Mouse (Mus musculus) heart, adult 2 months (tissue): ENCODE data around the gene Ttc7. TPM values are rescaled to one million over a fixed set of nuclear protein-coding genes. Genes with fewer than 3 reads are reported as not detected.

Experiments
- DNase-seq, 2 experiments: peaks; one replicate each; pipeline ENCODE4 v3.0.0; 2021
- H3K27ac ChIP-seq: fragments of 200-600 bp; 2 replicates; pipeline ENCODE4 v1.8.1; 2022
- H3K27me3 ChIP-seq: fragments of 200-500 bp; 2 replicates; pipeline ENCODE4 v1.6.1; 2012; ENCODE audit warnings: mild to moderate bottlenecking, low read length, inconsistent platforms, mixed read lengths; ENCODE audit not compliant: control insufficient read depth, insufficient read depth
- H3K36me3 ChIP-seq: fragments of 200-500 bp; 2 replicates; pipeline ENCODE4 v1.6.1; 2012; ENCODE audit warnings: low read length, inconsistent platforms; ENCODE audit not compliant: control insufficient read depth, insufficient read depth
- H3K4me1 ChIP-seq: fragments of 200-500 bp; 2 replicates; pipeline ENCODE4 v1.6.1; 2011; ENCODE audit warnings: low read length; ENCODE audit not compliant: control insufficient read depth, insufficient read depth
- H3K4me3 ChIP-seq: fragments of 200-600 bp; 2 replicates; pipeline ENCODE4 v1.8.1; 2022
- H3K79me2 ChIP-seq: fragments of 200-500 bp; replicated peaks from 2 replicates; pipeline ENCODE4 v1.6.1; 2012; ENCODE audit warnings: mild to moderate bottlenecking, inconsistent platforms, low read length, moderate library complexity, mixed read lengths; ENCODE audit not compliant: control insufficient read depth, insufficient read depth
- H3K9ac ChIP-seq: fragments of 200-500 bp; 2 replicates; pipeline ENCODE4 v1.6.1; 2012; ENCODE audit warnings: low read depth, mild to moderate bottlenecking, control low read depth, inconsistent platforms, low read length, mixed read lengths
- CTCF ChIP-seq: fragments of 200-600 bp; IDR thresholded peaks from 2 replicates; pipeline ENCODE4 v1.8.1; 2022; ENCODE audit warnings: antibody characterized with exemption, mild to moderate bottlenecking, moderate library complexity
- EP300 ChIP-seq: fragments of 200-500 bp; IDR thresholded peaks from 2 replicates; pipeline ENCODE4 v1.6.1; 2011; ENCODE audit warnings: low read depth, low read length, control low read depth; ENCODE audit not compliant: insufficient read depth
- POLR2A ChIP-seq: fragments of 200-500 bp; IDR thresholded peaks from 2 replicates; pipeline ENCODE4 v1.6.1; 2011; ENCODE audit warnings: mild to moderate bottlenecking, low read depth, low read length, control low read depth; ENCODE audit not compliant: insufficient read depth
- WGBS: fragments of 180-500 bp; shearing (Covaris S2); methylation state at CpG from one replicate; pipeline ENCODE4 v1.1.7; 2018; 5-methylcytosine and 5-hydroxymethylcytosine counted together
- intact Hi-C: fragments of 180-260 bp; cut with DNase I; formaldehyde crosslinking; loops from one replicate; pipeline ENCODE4 v1.15.1; 2025
- polyA plus RNA-seq: library from polyadenylated mRNA; depleted of rRNA; stranded (reverse); fragments of >200 nt; gene quantifications from 2 replicates; pipeline ENCODE4 v1.2.3, GENCODE M21; 2012
- total RNA-seq, 2 experiments: library from RNA; stranded (reverse); gene quantifications; 2 replicates each; pipeline ENCODE4 v1.2.3; 2021

The Ttc7 gene
- total and polyA plus RNA-seq, 3 experiments: 20.9 to 23.2 (median 21.3) TPM

- peak overlapping the region; percentile 84 for H3K27ac ChIP-seq
- TF ChIP-seq POLR2A (no peak), EP300 (no peak), CTCF (no peak)
- peak; percentile 66 to 75 for DNase-seq
- H3K79me2 ChIP-seq: no peaks in the 10 kb centered on the region
- H3K4me1 ChIP-seq: peaks cover 14% of the 10 kb centered on the region
- intact Hi-C loops: no loop called here
- no peaks in the 10 kb centered on the region for H3K27me3 ChIP-seq
- 0 out of 2 replicates have a peak overlapping the region, but pooled peaks have one; percentile 23 for H3K9ac ChIP-seq
- H3K36me3 ChIP-seq: no peaks in the 10 kb centered on the region
- H3K4me3 ChIP-seq: no peak overlapping the region
- 49% methylated on average over 13 of the region's 13 CpGs for WGBS
Measured at GRCm38 (mm10) chr17:87350471-87351240, 68.0 kb downstream of the Ttc7 start.

- Histone ChIP-seq H3K79me2 (no peaks in the 10 kb centered on the region), H3K9ac (no peak overlapping the region), H3K36me3 (no peaks in the 10 kb centered on the region), H3K4me3 (no peak overlapping the region), H3K4me1 (peaks cover 14% of the 10 kb centered on the region), H3K27ac (peak overlapping the region; percentile 84), H3K27me3 (no peaks in the 10 kb centered on the region)
- TF ChIP-seq EP300: peak; percentile 72
- TF ChIP-seq POLR2A: no peak; the same call in 1 of the 2 replicates
- no peak for TF ChIP-seq CTCF
- intact Hi-C loops: no loop called here
- 49% methylated on average over 20 of the region's 20 CpGs for WGBS
- peak; percentile 65 to 84 for DNase-seq
Measured at GRCm38 (mm10) chr17:87351241-87352105, 68.8 kb downstream of the Ttc7 start.

- H3K4me3 ChIP-seq: no peak overlapping the region
Measured at GRCm38 (mm10) chr17:87352106-87352897, 69.6 kb downstream of the Ttc7 start.

DNA sequence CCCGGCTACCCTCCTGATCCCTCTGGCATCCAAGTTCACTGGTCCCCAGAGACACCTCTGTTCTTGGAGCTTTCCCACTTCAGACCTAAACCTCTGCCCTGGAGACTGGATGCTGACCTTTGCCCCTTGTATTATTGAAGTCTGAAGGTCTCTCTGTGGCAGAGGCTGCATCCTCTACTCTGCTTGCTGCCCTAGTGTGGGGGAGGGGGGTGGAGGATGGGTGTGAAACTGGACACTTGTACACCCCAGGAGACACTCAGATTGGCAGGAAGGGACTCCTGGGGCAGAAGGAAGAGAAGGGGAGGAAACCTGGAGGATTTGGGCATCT, 70.2 kb downstream of the Ttc7 start:
- no peak overlapping the region for H3K9ac ChIP-seq
- intact Hi-C loops: no loop called here
- no peaks in the 10 kb centered on the region for H3K27me3 ChIP-seq
- peaks cover 14% of the 10 kb centered on the region for H3K4me1 ChIP-seq
- H3K79me2 ChIP-seq: no peaks in the 10 kb centered on the region
- H3K4me3 ChIP-seq: no peak overlapping the region
- no peaks in the 10 kb centered on the region for H3K36me3 ChIP-seq
- TF ChIP-seq EP300 (no peak), POLR2A (no peak), CTCF (no peak)
- WGBS: 67% methylated on average over 1 of the region's 1 CpGs
- H3K27ac ChIP-seq: no peak overlapping the region
- DNase-seq: no peak

More at GRCm38 (mm10) chr17:87352106-87352897, 69.6 kb downstream of the Ttc7 start:
- TF ChIP-seq EP300 (no peak), POLR2A (no peak), CTCF (no peak)
- Histone ChIP-seq H3K4me1 (peaks cover 14% of the 10 kb centered on the region), H3K36me3 (no peaks in the 10 kb centered on the region), H3K27ac (peak overlapping the region; percentile 84), H3K27me3 (no peaks in the 10 kb centered on the region), H3K79me2 (no peaks in the 10 kb centered on the region), H3K9ac (no peak overlapping the region)
- intact Hi-C loops: no loop called here
- 62% methylated on average over 16 of the region's 16 CpGs for WGBS
- no peak for DNase-seq

DNA sequence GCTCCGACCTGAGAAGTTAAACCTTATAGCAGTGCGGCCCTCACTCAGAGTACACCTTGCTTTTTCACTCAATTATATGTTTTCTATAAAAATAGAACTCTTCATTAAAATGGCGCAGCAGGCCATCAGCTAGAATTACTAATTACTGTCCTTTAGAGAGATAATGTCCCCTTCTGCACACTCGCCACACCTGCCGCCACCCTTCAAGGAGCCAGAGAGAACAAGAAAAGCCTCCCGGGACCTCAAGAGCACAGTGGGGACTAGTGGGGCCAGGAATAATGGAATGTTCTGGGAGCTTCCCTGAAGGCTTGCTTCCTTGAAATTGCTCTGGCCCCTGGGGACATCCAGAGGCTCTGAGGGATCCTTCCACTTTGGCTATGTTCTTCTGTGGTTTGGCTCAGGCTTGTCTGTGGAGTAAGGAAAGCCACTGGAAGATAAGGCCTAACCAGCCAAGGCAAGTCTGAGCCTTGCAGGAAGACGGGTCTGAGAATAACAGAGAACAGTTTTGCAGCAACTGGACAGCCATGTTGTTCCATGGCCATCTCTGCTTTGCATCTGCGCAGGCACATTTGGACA, 71.1 kb downstream of the Ttc7 start:
- 85% methylated on average over 8 of the region's 8 CpGs for WGBS
- no peak overlapping the region; the same call in 1 of the 2 replicates for H3K27ac ChIP-seq
- TF ChIP-seq POLR2A (no peak), EP300 (no peak)
- no peak overlapping the region for H3K4me3 ChIP-seq
- H3K79me2 ChIP-seq: no peaks in the 10 kb centered on the region
- no peaks in the 10 kb centered on the region for H3K36me3 ChIP-seq
- no peak overlapping the region for H3K9ac ChIP-seq
- peaks cover 14% of the 10 kb centered on the region for H3K4me1 ChIP-seq
- no peaks in the 10 kb centered on the region for H3K27me3 ChIP-seq
- peak in 1 of 2 experiments; percentile 51 for DNase-seq
- intact Hi-C loops: no loop called here
